Mouse (Mus musculus) spleen, postnatal 0 days (tissue): ENCODE data around the gene Smarca2. TPM values are rescaled to one million over a fixed set of nuclear protein-coding genes. Genes with fewer than 3 reads are reported as not detected.

Experiments used
- polyA plus RNA-seq: library from polyadenylated mRNA; unstranded; fragments of >200 nt; fragmentation: Nextera tagmentation; extraction: Ambion mirVana; gene quantifications from 2 replicates; pipeline ENCODE4 v1.2.1, GENCODE M21; 2015

The Smarca2 gene
- 24.7 and 30.0 TPM in 2 replicates for polyA plus RNA-seq

DNA sequence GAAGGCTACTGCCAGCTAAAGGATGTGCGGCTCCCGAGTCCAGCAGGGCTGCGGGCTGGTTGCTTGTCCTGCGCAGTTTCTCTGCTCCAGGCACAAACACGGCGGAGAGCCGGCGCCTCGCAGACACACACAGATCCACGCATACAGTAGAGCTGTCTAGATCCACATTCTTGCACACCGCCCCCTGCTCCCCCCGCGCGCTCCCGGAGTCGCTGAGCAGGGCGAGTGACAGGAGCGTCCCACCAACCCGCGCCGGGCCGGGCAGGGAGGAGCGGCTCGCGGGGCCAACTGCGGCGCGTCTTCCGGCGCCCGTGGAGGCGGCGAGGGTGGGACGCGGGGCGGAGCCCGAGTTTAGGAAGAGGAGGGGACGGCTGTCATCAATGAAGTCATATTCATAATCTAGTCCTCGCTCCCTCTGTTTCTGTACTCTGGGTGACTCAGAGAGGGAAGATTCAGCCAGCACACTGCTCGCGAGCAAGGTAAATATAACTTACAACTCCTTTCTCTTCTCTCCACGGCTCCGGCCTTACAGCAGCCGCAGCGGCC, at the start of gene Smarca2:
Gene Smarca2, plus strand, starts transcription at position 296 of the 546 bp plus-strand sequence.

